Mouse (Mus musculus): ENCODE measurements around the gene Runx1. TPM values are rescaled to one million over a fixed set of nuclear protein-coding genes. Genes with fewer than 3 reads are reported as not detected.

Runx1 gene
- polyA plus RNA-seq, 1 experiment from 2014 or later, result 2.7 TPM

DNA sequence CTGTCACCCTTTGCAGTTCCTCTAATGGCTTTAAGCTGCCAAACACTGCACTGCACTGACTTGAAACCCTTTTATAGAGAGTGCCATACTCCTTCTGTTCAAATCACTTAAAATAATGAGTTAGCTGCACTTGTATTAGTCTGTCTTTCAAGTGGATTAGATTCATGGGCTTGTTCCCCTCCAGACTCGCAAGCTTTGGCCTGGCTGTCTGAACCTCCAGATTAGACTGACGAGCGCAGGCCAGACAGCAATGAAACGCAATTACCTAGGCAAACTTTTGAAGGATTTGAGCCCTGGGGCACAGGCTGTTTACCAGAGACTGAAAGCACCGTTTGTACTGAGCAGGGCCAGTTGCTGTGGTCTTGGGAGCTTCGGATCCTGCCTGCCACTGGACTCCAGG lies 198.7 kb downstream of the Runx1 start:
- H3K36me3 ChIP-seq (replicated peaks), result no peaks in the 10 kb centered on the region
- no peak overlapping the region for H3K4me3 ChIP-seq (replicated peaks)
- H3K9ac ChIP-seq, result 0 out of 2 replicates have a peak overlapping the region, but pooled peaks have one; percentile 27
- no peaks in the 10 kb centered on the region for H3K9me3 ChIP-seq
- no peak for ATAC-seq (ENCODE audit: low FRiP score)
- peaks cover 26% of the 10 kb centered on the region for H3K4me1 ChIP-seq
- peaks cover 75% of the 10 kb centered on the region for H3K27me3 ChIP-seq
- WGBS, result 11% methylated on average over 6 of the region's 6 CpGs
- H3K4me2 ChIP-seq, result peak overlapping the region; percentile 8; the same call in 1 of the 2 replicates
- H3K27ac ChIP-seq, result no peak overlapping the region

GRCm38 (mm10) chr16:92623953-92624352 lies 202.0 kb downstream of the Runx1 start:
- H3K27me3 ChIP-seq, result peaks cover 71% of the 10 kb centered on the region
- no peak overlapping the region for H3K9ac ChIP-seq
- H3K4me2 ChIP-seq, result no peak overlapping the region
- peaks cover 15% of the 10 kb centered on the region for H3K4me1 ChIP-seq
- no peak overlapping the region for H3K4me3 ChIP-seq (replicated peaks)
- 81% methylated on average over 11 of the region's 11 CpGs for WGBS
- no peaks in the 10 kb centered on the region for H3K36me3 ChIP-seq (replicated peaks)
- H3K27ac ChIP-seq, result no peak overlapping the region
- ATAC-seq (ENCODE audit: low FRiP score), result no peak
- H3K9me3 ChIP-seq, result no peaks in the 10 kb centered on the region

DNA sequence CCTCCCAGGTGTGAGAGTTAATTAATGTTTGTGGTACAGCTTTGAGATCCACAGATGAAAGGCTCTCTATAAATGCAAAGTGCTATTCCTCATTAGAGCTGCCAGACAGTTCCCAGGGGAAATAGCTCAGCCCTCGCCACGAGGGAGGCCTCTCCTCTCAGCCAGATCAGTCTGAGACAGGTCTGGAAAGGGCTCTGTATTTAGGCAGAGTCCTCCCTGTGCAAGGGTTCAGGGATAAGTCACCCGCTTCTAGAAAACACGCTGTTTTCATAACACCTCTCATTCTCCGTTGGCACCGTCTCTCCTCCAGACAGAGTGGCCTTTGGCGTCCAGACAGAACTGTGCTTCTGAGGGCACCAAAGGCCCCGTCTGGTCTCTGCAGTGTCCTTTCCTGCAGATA lies 204.1 kb downstream of the Runx1 start:
- 0 out of 2 replicates have a peak, but pooled peaks cover 5% of the 10 kb centered on the region for H3K9me3 ChIP-seq
- H3K36me3 ChIP-seq (replicated peaks), result no peaks in the 10 kb centered on the region
- no peak overlapping the region for H3K27ac ChIP-seq
- H3K4me1 ChIP-seq, result peaks cover 2% of the 10 kb centered on the region; the same call in 1 of the 2 replicates
- H3K4me2 ChIP-seq, result no peak overlapping the region
- H3K9ac ChIP-seq, result no peak overlapping the region
- H3K4me3 ChIP-seq (replicated peaks), result no peak overlapping the region
- peaks cover 64% of the 10 kb centered on the region for H3K27me3 ChIP-seq
- WGBS, result 58% methylated on average over 8 of the region's 8 CpGs
- ATAC-seq (ENCODE audit: low FRiP score), result no peak

DNA sequence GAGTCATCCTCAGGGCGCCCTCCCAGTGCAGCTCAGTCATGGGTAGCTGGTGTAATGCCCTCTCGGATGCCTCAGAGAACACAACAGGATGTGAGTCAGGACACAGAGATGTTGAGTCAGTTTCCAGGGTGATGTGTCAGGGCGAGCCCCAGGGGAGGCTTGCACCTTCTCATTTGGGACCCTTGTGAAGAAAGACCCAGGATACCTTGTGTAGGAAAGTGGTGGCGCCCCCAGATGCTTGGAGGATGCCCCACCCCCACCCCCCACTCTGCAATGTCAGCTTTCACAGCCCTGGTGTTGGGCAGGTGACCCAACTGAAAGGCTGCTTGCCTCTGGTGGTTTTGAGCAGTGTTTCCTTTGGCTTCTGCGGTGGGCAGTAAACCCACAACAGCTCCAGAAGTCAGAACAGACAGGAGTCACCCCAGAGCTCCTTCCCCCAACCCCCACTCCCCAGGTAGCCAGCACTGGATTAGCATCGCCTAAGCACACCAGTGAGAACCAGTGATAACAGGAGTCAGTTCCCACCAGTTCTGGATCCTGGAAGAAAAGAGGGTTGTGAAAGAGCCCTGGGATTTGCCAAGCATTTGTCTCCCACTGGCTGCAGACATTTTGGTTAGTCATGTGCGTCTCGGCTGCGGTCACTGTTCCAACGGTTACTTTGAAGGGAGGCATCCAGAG lies 205.0 kb downstream of the Runx1 start:
- no peak for ATAC-seq (ENCODE audit: low FRiP score)
- Histone ChIP-seq H3K4me2 (no peak overlapping the region), H3K4me3 (replicated peaks) (no peak overlapping the region), H3K27me3 (peaks cover 56% of the 10 kb centered on the region), H3K4me1 (no peaks in the 10 kb centered on the region), H3K9me3 (0 out of 2 replicates have a peak, but pooled peaks cover 5% of the 10 kb centered on the region), H3K27ac (no peak overlapping the region), H3K36me3 (replicated peaks) (no peaks in the 10 kb centered on the region), H3K9ac (no peak overlapping the region)
- WGBS, result 57% methylated on average over 10 of the region's 10 CpGs

DNA sequence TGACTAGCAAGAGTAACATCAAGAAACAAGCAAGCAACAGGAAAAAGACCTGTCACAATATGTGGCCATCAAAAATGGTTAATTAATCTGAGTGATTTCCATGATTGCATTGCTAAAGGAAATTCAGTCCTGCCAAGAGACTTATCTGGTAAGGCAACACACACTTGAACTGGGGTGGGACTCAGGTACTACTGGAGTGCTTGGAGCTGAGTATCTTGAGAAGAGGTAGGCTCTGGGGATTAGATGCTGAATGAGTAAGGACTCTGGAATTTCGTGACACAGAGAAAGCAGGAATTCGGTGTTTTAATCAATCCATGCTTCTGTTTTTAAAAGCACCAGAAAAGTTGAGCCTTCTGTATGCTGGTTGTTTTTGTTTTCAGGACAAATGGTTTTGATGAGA lies 209.1 kb downstream of the Runx1 start:
- ATAC-seq (ENCODE audit: low FRiP score), result no peak
- no peaks in the 10 kb centered on the region for H3K36me3 ChIP-seq (replicated peaks)
- H3K4me2 ChIP-seq, result no peak overlapping the region
- H3K4me1 ChIP-seq, result peaks cover 4% of the 10 kb centered on the region; the same call in 1 of the 2 replicates
- WGBS, result 90% methylated on average over 2 of the region's 2 CpGs
- no peak overlapping the region for H3K27ac ChIP-seq
- H3K9me3 ChIP-seq, result 0 out of 2 replicates have a peak, but pooled peaks cover 5% of the 10 kb centered on the region
- H3K9ac ChIP-seq, result no peak overlapping the region
- H3K4me3 ChIP-seq (replicated peaks), result no peak overlapping the region
- peaks cover 46% of the 10 kb centered on the region for H3K27me3 ChIP-seq

DNA sequence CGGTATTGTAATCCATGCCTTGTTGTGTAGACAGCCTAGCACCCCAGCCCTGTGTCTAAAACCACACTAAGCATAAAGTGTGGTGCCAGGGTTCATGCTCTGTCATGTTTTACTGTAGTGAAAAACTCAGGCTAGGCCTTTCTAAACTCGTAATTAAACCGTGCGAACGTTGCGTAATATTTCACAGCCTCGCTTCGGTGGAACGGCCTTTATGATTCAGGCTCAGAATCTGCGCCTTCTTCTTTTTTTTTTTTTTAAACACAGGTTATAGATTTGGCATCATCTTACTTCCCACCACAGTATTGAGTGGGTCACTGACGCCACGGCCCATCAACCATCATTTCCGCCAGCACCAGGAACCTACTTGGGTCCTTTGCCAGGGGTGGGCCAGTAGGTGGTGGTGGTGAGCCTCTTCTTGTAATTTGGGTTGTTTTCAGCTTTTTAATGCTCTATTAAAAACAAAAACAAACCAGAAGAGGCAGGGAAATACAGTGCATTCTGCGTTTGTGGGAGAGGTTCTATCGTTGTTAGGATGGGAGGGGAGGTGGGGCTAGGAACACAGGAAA lies 210.6 kb downstream of the Runx1 start:
- 94% methylated on average over 15 of the region's 15 CpGs for WGBS
- Histone ChIP-seq H3K4me2 (no peak overlapping the region), H3K9me3 (0 out of 2 replicates have a peak, but pooled peaks cover 5% of the 10 kb centered on the region), H3K4me3 (replicated peaks) (no peak overlapping the region), H3K9ac (no peak overlapping the region), H3K4me1 (peaks cover 12% of the 10 kb centered on the region), H3K27me3 (peaks cover 46% of the 10 kb centered on the region), H3K27ac (no peak overlapping the region), H3K36me3 (replicated peaks) (no peaks in the 10 kb centered on the region)
- ATAC-seq (ENCODE audit: low FRiP score), result no peak

- H3K9ac ChIP-seq, result no peak overlapping the region
- 0 out of 2 replicates have a peak, but pooled peaks cover 2% of the 10 kb centered on the region for H3K9me3 ChIP-seq
- WGBS, result 29% methylated on average over 8 of the region's 8 CpGs
- peaks cover 63% of the 10 kb centered on the region for H3K27me3 ChIP-seq
- peaks cover 32% of the 10 kb centered on the region for H3K4me1 ChIP-seq
- no peak overlapping the region for H3K4me2 ChIP-seq
- H3K36me3 ChIP-seq (replicated peaks), result no peaks in the 10 kb centered on the region
- ATAC-seq (ENCODE audit: low FRiP score), result no peak
- H3K4me3 ChIP-seq (replicated peaks), result no peak overlapping the region
- no peak overlapping the region for H3K27ac ChIP-seq
These were observed 213.4 kb downstream of the Runx1 start for GRCm38 (mm10) chr16:92612546-92612945.

- WGBS, result 85% methylated on average over 12 of the region's 12 CpGs
- ATAC-seq (ENCODE audit: low FRiP score), result no peak
- Histone ChIP-seq H3K36me3 (replicated peaks) (no peaks in the 10 kb centered on the region), H3K9me3 (no peaks in the 10 kb centered on the region), H3K4me3 (replicated peaks) (no peak overlapping the region), H3K9ac (no peak overlapping the region), H3K4me1 (peaks cover 32% of the 10 kb centered on the region), H3K27me3 (peaks cover 71% of the 10 kb centered on the region), H3K27ac (no peak overlapping the region), H3K4me2 (no peak overlapping the region)
These were observed 214.3 kb downstream of the Runx1 start for GRCm38 (mm10) chr16:92611641-92612149.

GRCm38 (mm10) chr16:92610464-92610863 lies 215.5 kb downstream of the Runx1 start:
- no peak overlapping the region; the same call in 1 of the 2 replicates for H3K27ac ChIP-seq
- H3K9ac ChIP-seq, result no peak overlapping the region
- peaks cover 80% of the 10 kb centered on the region for H3K27me3 ChIP-seq
- H3K4me3 ChIP-seq (replicated peaks), result no peak overlapping the region
- WGBS, result 14% methylated on average over 8 of the region's 8 CpGs
- H3K4me1 ChIP-seq, result peaks cover 36% of the 10 kb centered on the region
- no peaks in the 10 kb centered on the region for H3K36me3 ChIP-seq (replicated peaks)
- no peak for ATAC-seq (ENCODE audit: low FRiP score)
- no peak overlapping the region for H3K4me2 ChIP-seq
- H3K9me3 ChIP-seq, result no peaks in the 10 kb centered on the region

GRCm38 (mm10) chr16:92609717-92610077 lies 216.3 kb downstream of the Runx1 start:
- H3K9ac ChIP-seq, result no peak overlapping the region
- H3K9me3 ChIP-seq, result no peaks in the 10 kb centered on the region
- peaks cover 84% of the 10 kb centered on the region for H3K27me3 ChIP-seq
- H3K36me3 ChIP-seq (replicated peaks), result no peaks in the 10 kb centered on the region
- peaks cover 38% of the 10 kb centered on the region for H3K4me1 ChIP-seq
- H3K4me2 ChIP-seq, result no peak overlapping the region
- no peak overlapping the region for H3K4me3 ChIP-seq (replicated peaks)
- H3K27ac ChIP-seq, result 0 out of 2 replicates have a peak overlapping the region, but pooled peaks have one; percentile 46
- ATAC-seq (ENCODE audit: low FRiP score), result no peak
- WGBS, result 44% methylated on average over 11 of the region's 11 CpGs

GRCm38 (mm10) chr16:92609006-92609716 lies 216.8 kb downstream of the Runx1 start:
- Histone ChIP-seq H3K4me1 (peaks cover 38% of the 10 kb centered on the region), H3K36me3 (replicated peaks) (no peaks in the 10 kb centered on the region), H3K27ac (peak overlapping the region; percentile 46; the same call in 1 of the 2 replicates), H3K4me2 (peak overlapping the region; percentile 35), H3K4me3 (replicated peaks) (no peak overlapping the region), H3K9me3 (no peaks in the 10 kb centered on the region), H3K27me3 (peaks cover 86% of the 10 kb centered on the region), H3K9ac (no peak overlapping the region)
- WGBS, result 6% methylated on average over 8 of the region's 8 CpGs
- ATAC-seq (ENCODE audit: low FRiP score), result peak; percentile 34; the same call in 1 of the 2 replicates

Data from forebrain, embryonic 12.5 days (tissue).